Mouse (Mus musculus): Measurements from ENCODE around the gene Lgi4. TPM values are rescaled to one million over a fixed set of nuclear protein-coding genes. Genes with fewer than 3 reads are reported as not detected.

Lgi4 gene
- total and polyA plus RNA-seq, 2 experiments, result 0.09 to 0.18 TPM

DNA sequence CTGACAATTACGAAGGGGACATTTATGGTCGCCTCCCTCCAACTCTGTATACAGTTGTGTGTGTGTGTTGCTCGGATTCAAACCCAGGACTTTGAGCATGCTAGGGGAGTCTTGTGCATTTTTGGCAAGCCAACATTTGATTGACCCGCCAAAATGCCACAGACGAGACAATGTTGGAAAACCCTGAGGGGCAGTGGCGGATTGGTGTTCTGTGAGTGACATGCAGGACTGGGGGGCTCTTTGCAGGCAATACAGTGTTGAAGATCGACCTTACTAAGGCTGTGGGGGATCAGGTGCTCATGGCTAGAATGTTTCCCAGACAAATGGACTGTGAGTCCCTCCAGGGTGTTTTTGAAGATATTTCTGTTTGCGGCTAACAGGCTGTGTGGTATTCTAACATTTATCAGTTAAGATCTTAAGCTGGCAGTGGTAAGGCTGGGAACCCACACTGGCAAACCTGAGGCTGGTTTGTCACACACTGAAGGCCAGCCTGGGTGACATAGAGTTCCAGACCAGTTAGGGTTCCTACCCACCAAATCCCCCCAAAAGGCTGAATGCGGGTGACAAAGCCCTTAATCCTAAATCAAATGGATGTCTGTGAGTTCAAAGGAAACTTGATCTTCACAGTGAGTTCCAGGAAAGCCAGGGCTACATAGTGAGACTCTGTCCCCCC, 37.9 kb downstream of the Lgi4 start:
- Histone ChIP-seq H3K79me2 (ENCODE audit: control insufficient read depth, insufficient read depth, low read length) (no peaks in the 10 kb centered on the region), H3K9ac (ENCODE audit: low read depth, low read length) (no peak overlapping the region)
- WGBS, result 87% methylated on average over 9 of the region's 9 CpGs

DNA sequence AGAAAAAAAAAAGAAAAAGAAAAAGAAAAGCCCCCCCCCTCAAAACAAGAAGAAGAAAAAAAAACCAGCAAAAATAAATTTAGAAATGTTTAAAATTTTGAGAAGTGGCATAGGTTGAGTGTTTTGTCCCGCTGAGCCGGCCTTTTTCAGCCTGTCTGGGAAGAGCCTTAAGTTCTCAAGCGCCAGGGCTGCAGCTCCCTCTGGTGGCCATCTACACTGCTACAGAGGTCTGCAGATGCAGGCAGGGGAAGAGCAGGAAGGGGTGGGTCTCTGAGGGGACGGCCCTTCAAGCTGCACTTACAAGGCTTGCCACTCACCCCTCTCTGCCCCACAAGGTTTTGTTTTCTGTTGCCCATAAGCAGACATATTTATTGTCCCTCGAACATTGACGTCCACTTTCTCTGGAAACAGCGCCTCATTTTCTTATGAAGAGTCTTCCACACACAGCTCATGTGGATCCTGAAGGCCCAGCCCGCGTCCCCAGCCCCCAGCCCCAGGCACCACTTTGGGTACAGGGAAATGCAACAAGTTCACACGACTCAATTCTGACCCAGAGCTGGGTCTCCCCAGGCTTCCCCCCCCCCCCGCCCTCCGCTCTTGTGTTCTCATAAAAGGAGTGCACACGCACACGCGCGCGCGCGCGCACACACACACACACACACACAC, 38.6 kb downstream of the Lgi4 start:
- peaks cover 30% of the 10 kb centered on the region for H3K36me3 ChIP-seq (ENCODE audit: control insufficient read depth, insufficient read depth, low read length)
- H3K79me2 ChIP-seq (ENCODE audit: control insufficient read depth, insufficient read depth, low read length), result no peaks in the 10 kb centered on the region
- no peaks in the 10 kb centered on the region for H3K27me3 ChIP-seq (ENCODE audit: control insufficient read depth, insufficient read depth, low read length)
- peak; percentile 72 for DNase-seq (ENCODE audit: extremely low read depth, low read depth, low spot score)
- H3K4me3 ChIP-seq (ENCODE audit: insufficient read depth, low read depth, low read length), result no peak overlapping the region
- H3K4me1 ChIP-seq (ENCODE audit: control insufficient read depth, insufficient read depth, low read length), result 0 out of 2 replicates have a peak, but pooled peaks cover 1% of the 10 kb centered on the region
- no peak overlapping the region for H3K9ac ChIP-seq (ENCODE audit: low read depth, low read length)
- peak; percentile 97 for TF ChIP-seq CTCF (IDR thresholded peaks at IDR 0.05; ENCODE audit: low read depth, low read length)
- TF ChIP-seq POLR2A (IDR thresholded peaks at IDR 0.05; ENCODE audit: extremely low read depth, insufficient read depth, low read length), result no peak
- 53% methylated on average over 20 of the region's 20 CpGs for WGBS
- H3K27ac ChIP-seq (replicated peaks; ENCODE audit: insufficient read depth, low read depth, low read length), result no peak overlapping the region

More for the DNA sequence above, 37.9 kb downstream of the Lgi4 start:
- no peaks in the 10 kb centered on the region for H3K27me3 ChIP-seq (ENCODE audit: control insufficient read depth, insufficient read depth, low read length)
- H3K27ac ChIP-seq (replicated peaks; ENCODE audit: insufficient read depth, low read depth, low read length), result no peak overlapping the region
- H3K4me3 ChIP-seq (ENCODE audit: insufficient read depth, low read depth, low read length), result no peak overlapping the region
- H3K36me3 ChIP-seq (ENCODE audit: control insufficient read depth, insufficient read depth, low read length), result peaks cover 23% of the 10 kb centered on the region
- DNase-seq (ENCODE audit: extremely low read depth, low read depth, low spot score), result no peak
- 0 out of 2 replicates have a peak, but pooled peaks cover 1% of the 10 kb centered on the region for H3K4me1 ChIP-seq (ENCODE audit: control insufficient read depth, insufficient read depth, low read length)
- TF ChIP-seq CTCF (IDR thresholded peaks at IDR 0.05; ENCODE audit: low read depth, low read length), result no peak
- no peak for TF ChIP-seq POLR2A (IDR thresholded peaks at IDR 0.05; ENCODE audit: extremely low read depth, insufficient read depth, low read length)

DNA sequence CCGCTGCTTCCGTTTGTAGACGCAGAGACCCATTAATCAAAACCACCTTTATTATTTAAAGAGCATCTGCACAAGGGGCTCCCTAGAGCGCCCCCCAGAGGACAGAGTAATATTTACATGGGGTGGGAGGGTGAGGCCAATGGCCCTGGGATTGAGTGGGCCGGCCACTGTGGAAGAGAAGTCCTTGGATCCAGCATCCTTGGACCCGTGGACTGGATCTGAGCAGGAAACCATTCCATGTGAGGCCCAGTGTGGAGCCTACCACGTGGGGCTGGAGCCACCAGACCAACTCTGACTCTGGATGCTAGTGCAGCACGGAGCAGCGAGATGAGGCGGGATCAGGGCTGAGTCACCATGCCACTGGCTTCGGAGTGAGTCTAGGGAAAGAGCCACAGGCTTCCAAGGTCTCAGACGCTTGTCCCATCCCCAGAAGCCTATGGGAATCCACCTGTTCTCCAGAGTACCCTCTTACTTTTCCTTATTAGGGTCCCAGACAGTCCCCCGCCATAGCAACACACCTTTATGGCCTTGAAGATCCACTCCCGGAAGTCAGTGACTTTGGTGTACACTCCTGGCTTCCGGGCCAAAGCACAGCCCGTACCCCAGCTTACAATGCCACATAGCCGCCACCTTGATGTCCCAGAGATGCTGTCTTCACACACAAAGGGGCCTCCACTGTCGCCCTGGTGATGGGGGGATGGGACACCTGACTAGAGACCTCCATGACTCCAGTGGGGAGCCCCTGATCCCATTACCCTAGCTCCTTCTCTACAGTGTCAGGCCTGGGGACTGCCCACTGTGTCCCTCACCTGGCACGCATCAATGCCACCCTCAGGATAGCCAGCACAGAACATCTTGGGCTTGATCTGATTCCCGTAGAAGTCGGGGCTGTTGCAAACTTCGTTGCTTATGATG, 39.8 kb downstream of the Lgi4 start:
- H3K36me3 ChIP-seq (ENCODE audit: control insufficient read depth, insufficient read depth, low read length), result peaks cover 39% of the 10 kb centered on the region
- no peak for DNase-seq (ENCODE audit: extremely low read depth, low read depth, low spot score)
- H3K4me3 ChIP-seq (ENCODE audit: insufficient read depth, low read depth, low read length), result no peak overlapping the region
- H3K9ac ChIP-seq (ENCODE audit: low read depth, low read length), result no peak overlapping the region
- no peaks in the 10 kb centered on the region for H3K27me3 ChIP-seq (ENCODE audit: control insufficient read depth, insufficient read depth, low read length)
- 69% methylated on average over 22 of the region's 22 CpGs for WGBS
- 0 out of 2 replicates have a peak, but pooled peaks cover 1% of the 10 kb centered on the region for H3K4me1 ChIP-seq (ENCODE audit: control insufficient read depth, insufficient read depth, low read length)
- no peaks in the 10 kb centered on the region for H3K79me2 ChIP-seq (ENCODE audit: control insufficient read depth, insufficient read depth, low read length)
- peak; percentile 29; the same call in 1 of the 2 replicates for TF ChIP-seq CTCF (IDR thresholded peaks at IDR 0.05; ENCODE audit: low read depth, low read length)
- TF ChIP-seq POLR2A (IDR thresholded peaks at IDR 0.05; ENCODE audit: extremely low read depth, insufficient read depth, low read length), result no peak
- H3K27ac ChIP-seq (replicated peaks; ENCODE audit: insufficient read depth, low read depth, low read length), result no peak overlapping the region

DNA sequence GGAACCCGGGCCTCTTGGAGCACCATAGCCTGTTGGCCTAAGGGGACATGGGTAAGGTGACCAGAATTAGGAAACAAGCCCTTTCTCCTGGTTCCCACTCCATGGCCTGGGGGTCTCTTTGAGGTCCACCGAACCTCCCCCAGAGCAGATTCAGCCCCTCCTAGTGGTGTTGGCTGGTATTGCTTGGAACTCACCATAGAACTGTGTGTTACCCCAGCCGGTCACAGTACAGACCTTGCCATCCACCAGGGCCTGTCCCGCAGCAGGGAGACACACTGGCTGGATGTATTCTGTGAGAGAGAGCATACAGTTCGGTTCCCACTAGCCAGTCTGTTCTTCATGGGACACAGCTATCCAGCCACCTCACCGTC, 40.5 kb downstream of the Lgi4 start:
- Histone ChIP-seq H3K27ac (replicated peaks; ENCODE audit: insufficient read depth, low read depth, low read length) (no peak overlapping the region), H3K9ac (ENCODE audit: low read depth, low read length) (no peak overlapping the region), H3K4me1 (ENCODE audit: control insufficient read depth, insufficient read depth, low read length) (0 out of 2 replicates have a peak, but pooled peaks cover 1% of the 10 kb centered on the region), H3K4me3 (ENCODE audit: insufficient read depth, low read depth, low read length) (no peak overlapping the region), H3K27me3 (ENCODE audit: control insufficient read depth, insufficient read depth, low read length) (no peaks in the 10 kb centered on the region), H3K36me3 (ENCODE audit: control insufficient read depth, insufficient read depth, low read length) (peaks cover 45% of the 10 kb centered on the region), H3K79me2 (ENCODE audit: control insufficient read depth, insufficient read depth, low read length) (no peaks in the 10 kb centered on the region)
- 83% methylated on average over 6 of the region's 6 CpGs for WGBS
- TF ChIP-seq POLR2A (IDR thresholded peaks at IDR 0.05; ENCODE audit: extremely low read depth, insufficient read depth, low read length), result no peak
- peak; percentile 44 for TF ChIP-seq CTCF (IDR thresholded peaks at IDR 0.05; ENCODE audit: low read depth, low read length)
- no peak for DNase-seq (ENCODE audit: extremely low read depth, low read depth, low spot score)

DNA sequence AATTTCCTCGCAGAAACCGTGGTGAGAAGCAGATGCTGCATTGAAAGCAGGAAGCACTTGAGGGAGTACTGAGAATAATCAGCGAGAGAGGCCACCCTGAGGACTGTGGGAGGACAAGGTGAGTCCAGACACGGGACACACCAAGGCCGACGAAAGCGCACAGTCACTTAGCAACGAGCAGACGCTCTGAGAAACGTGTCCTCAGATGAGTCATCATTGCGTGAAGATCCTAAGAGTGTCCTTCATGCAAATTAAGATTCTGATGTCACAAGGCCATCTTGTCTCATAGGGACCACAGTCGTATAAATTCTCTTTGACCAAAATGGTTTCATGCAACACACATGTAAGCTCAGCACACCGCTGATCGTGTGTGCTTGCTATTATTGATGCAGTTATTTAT, 41.6 kb downstream of the Lgi4 start:
- Histone ChIP-seq H3K79me2 (ENCODE audit: control insufficient read depth, insufficient read depth, low read length) (no peaks in the 10 kb centered on the region), H3K27me3 (ENCODE audit: control insufficient read depth, insufficient read depth, low read length) (no peaks in the 10 kb centered on the region), H3K9ac (ENCODE audit: low read depth, low read length) (no peak overlapping the region), H3K4me3 (ENCODE audit: insufficient read depth, low read depth, low read length) (no peak overlapping the region), H3K36me3 (ENCODE audit: control insufficient read depth, insufficient read depth, low read length) (peaks cover 48% of the 10 kb centered on the region), H3K27ac (replicated peaks; ENCODE audit: insufficient read depth, low read depth, low read length) (no peak overlapping the region), H3K4me1 (ENCODE audit: control insufficient read depth, insufficient read depth, low read length) (0 out of 2 replicates have a peak, but pooled peaks cover 1% of the 10 kb centered on the region)
- TF ChIP-seq POLR2A (IDR thresholded peaks at IDR 0.05; ENCODE audit: extremely low read depth, insufficient read depth, low read length), result no peak
- no peak for TF ChIP-seq CTCF (IDR thresholded peaks at IDR 0.05; ENCODE audit: low read depth, low read length)
- DNase-seq (ENCODE audit: extremely low read depth, low read depth, low spot score), result no peak
- 76% methylated on average over 14 of the region's 14 CpGs for WGBS
